Mouse (Mus musculus) left cerebral cortex, postnatal 25 days (tissue): Measurements from ENCODE around the gene St8sia1. TPM values are rescaled to one million over a fixed set of nuclear protein-coding genes. Genes with fewer than 3 reads are reported as not detected.
A peak's percentile ranks its signal among the peaks of the same experiment; 100 is the strongest.

Experiments used
- DNase-seq, 2 experiments: peaks; one replicate each; pipeline ENCODE4 v3.0.0; 2022; ENCODE audit warnings: low spot score in 2 of 2, mixed read lengths in 1 of 2
- intact Hi-C: fragments of 180-260 bp; cut with DNase I; formaldehyde crosslinking; loops from one replicate; pipeline ENCODE4 v1.15.1; 2025
- total RNA-seq, 2 experiments: library from RNA; stranded (reverse); gene quantifications; 2 replicates each; pipeline ENCODE4 v1.2.3; 2021

Gene St8sia1
- total RNA-seq, 2 experiments from 2014 or later = 22.2 to 27.1 TPM

- intact Hi-C loops = loop anchor here (10.0 kb wide), 1 partner anchor 394 kb away; no protein-coding TSS in a partner anchor
- no peak for DNase-seq
Measured at GRCm38 (mm10) chr6:142780574-142781033, 183.6 kb downstream of the St8sia1 start.

GRCm38 (mm10) chr6:142779812-142780573, 184.3 kb downstream of the St8sia1 start:
- intact Hi-C loops = loop anchor here (1.0 to 10.0 kb wide), 3 partner anchors 35 to 395 kb away; no protein-coding TSS in a partner anchor
- DNase-seq = no peak

- intact Hi-C loops = loop anchor here (1.0 to 2.0 kb wide), 2 partner anchors 36 to 186 kb away; no protein-coding TSS in a partner anchor
- peak; percentile 58 to 70 for DNase-seq
Measured at GRCm38 (mm10) chr6:142779045-142779811, 185.0 kb downstream of the St8sia1 start.

GRCm38 (mm10) chr6:142776935-142777334, 187.3 kb downstream of the St8sia1 start:
- DNase-seq = no peak
- intact Hi-C loops = no loop called here

- intact Hi-C loops = no loop called here
- no peak for DNase-seq
Measured at GRCm38 (mm10) chr6:142773566-142773965, 190.7 kb downstream of the St8sia1 start.

GRCm38 (mm10) chr6:142771643-142772042, 192.6 kb downstream of the St8sia1 start:
- intact Hi-C loops = no loop called here
- no peak for DNase-seq

Other genes starting within 250 kb of the St8sia1 start
- 100 to 1,000 TPM; 115 to 120 TPM for gene Cmas, start 207.8 kb downstream of the St8sia1 start, total RNA-seq
- gene Sult6b2, start 159.9 kb downstream of the St8sia1 start, total RNA-seq = under 1 TPM in 1 of 2 experiments, not detected in 1; 0.21 TPM
- gene C2cd5, start 135.7 kb upstream of the St8sia1 start, total RNA-seq = 100 to 1,000 TPM in 1 of 2 experiments, 10 to 100 TPM in 1; 79.8 to 102 TPM
- 100 to 1,000 TPM; 175 to 192 TPM for gene Etnk1, start 202.8 kb upstream of the St8sia1 start, total RNA-seq